Mouse (Mus musculus) forebrain, postnatal 0 days (tissue): ENCODE data around the gene Shroom3. TPM values are rescaled to one million over a fixed set of nuclear protein-coding genes. Genes with fewer than 3 reads are reported as not detected.

Experiments used
- ATAC-seq: fragments of 200-750 bp; cut with Nextera tagmentation; 2 replicates; pipeline ENCODE4 v1.8.0; 2017; ENCODE audit warnings: mild to moderate bottlenecking, moderate library complexity
- DNase-seq: peaks from one replicate; pipeline ENCODE4 v3.0.0-alpha.2; 2015
- H3K27ac ChIP-seq: fragments of 300-500 bp; sonication (generic); 2 replicates; pipeline ENCODE4 v1.5.1; 2014; ENCODE audit warnings: low read depth, mild to moderate bottlenecking, antibody characterized with exemption, low read length, moderate library complexity, mixed read lengths
- H3K27me3 ChIP-seq: fragments of 300-500 bp; sonication (generic); 2 replicates; pipeline ENCODE4 v1.6.1; 2014; ENCODE audit warnings: mild to moderate bottlenecking, low read length, mixed read lengths; ENCODE audit not compliant: insufficient read depth
- H3K36me3 ChIP-seq: fragments of 300-500 bp; sonication (generic); 2 replicates; pipeline ENCODE4 v1.6.1; 2014; ENCODE audit warnings: mild to moderate bottlenecking, moderate library complexity; ENCODE audit not compliant: insufficient read depth
- H3K4me1 ChIP-seq: fragments of 300-500 bp; sonication (generic); 2 replicates; pipeline ENCODE4 v1.6.1; 2014; ENCODE audit warnings: antibody characterized with exemption; ENCODE audit not compliant: insufficient read depth
- H3K4me2 ChIP-seq: fragments of 300-500 bp; sonication (generic); 2 replicates; pipeline ENCODE4 v1.6.1; 2014; ENCODE audit warnings: low read depth, mild to moderate bottlenecking, moderate library complexity
- H3K4me3 ChIP-seq: fragments of 300-500 bp; sonication (generic); 2 replicates; pipeline ENCODE4 v1.5.1; 2014; ENCODE audit warnings: low read depth, low read length, mixed read lengths
- H3K9ac ChIP-seq: fragments of 300-500 bp; sonication (generic); 2 replicates; pipeline ENCODE4 v1.6.1; 2014; ENCODE audit warnings: mild to moderate bottlenecking
- H3K9me3 ChIP-seq: fragments of 300-500 bp; sonication (generic); 2 replicates; pipeline ENCODE4 v1.6.1; 2016; ENCODE audit warnings: low read length
- CTCF ChIP-seq: sonication (generic); IDR thresholded peaks from 2 replicates; pipeline ENCODE4 v1.5.1; 2016; ENCODE audit warnings: antibody characterized with exemption, control low read depth, low read depth
- WGBS: fragments of 180-500 bp; shearing (Covaris S2); extraction: QIAGEN DNeasy Blood & Tissue Kit; methylation state at CpG from one replicate; pipeline ENCODE4 v1.1.7; 2014; 5-methylcytosine and 5-hydroxymethylcytosine counted together
- polyA plus RNA-seq: library from polyadenylated mRNA; unstranded; fragments of >200 nt; fragmentation: Nextera tagmentation; extraction: Ambion mirVana; gene quantifications from 2 replicates; pipeline ENCODE4 v1.2.1, GENCODE M21; 2015
- total RNA-seq: library from RNA; depleted of rRNA; stranded (reverse); fragments of >200 nt; gene quantifications from 2 replicates; pipeline ENCODE4 v1.2.3, GENCODE M21; 2014

The Shroom3 gene
- total and polyA plus RNA-seq, 2 experiments from 2014 or later = 0.91 to 5.8 TPM

DNA sequence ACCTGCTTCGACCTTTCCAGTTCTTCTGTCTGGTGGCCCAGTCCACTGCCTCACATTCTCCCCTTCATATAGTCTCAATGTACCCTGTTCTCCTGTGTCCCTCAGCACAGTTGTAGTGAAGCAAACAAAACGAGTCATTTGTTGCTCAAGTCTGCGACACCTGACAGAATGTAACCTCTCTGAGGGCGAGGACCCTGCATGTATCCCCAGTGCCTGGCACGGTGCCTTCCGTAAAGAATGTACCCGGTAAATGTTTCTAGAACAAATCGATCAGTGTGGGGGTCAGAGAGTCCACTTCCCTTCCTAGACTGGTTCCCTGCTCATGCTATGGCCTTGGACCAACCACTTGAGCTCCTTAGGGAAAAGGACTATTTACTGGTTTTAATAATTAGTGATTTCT lies 38.4 kb downstream of the Shroom3 start:
- DNase-seq (no peak), ATAC-seq (no peak)
- H3K27me3 ChIP-seq = no peaks in the 10 kb centered on the region
- no peaks in the 10 kb centered on the region for H3K36me3 ChIP-seq
- no peak overlapping the region for H3K4me3 ChIP-seq
- no peak overlapping the region for H3K27ac ChIP-seq
- 89% methylated on average over 8 of the region's 8 CpGs for WGBS
- TF ChIP-seq CTCF = no peak
- H3K9me3 ChIP-seq = no peaks in the 10 kb centered on the region
- no peak overlapping the region for H3K4me2 ChIP-seq
- H3K9ac ChIP-seq = no peak overlapping the region
- no peaks in the 10 kb centered on the region for H3K4me1 ChIP-seq

DNA sequence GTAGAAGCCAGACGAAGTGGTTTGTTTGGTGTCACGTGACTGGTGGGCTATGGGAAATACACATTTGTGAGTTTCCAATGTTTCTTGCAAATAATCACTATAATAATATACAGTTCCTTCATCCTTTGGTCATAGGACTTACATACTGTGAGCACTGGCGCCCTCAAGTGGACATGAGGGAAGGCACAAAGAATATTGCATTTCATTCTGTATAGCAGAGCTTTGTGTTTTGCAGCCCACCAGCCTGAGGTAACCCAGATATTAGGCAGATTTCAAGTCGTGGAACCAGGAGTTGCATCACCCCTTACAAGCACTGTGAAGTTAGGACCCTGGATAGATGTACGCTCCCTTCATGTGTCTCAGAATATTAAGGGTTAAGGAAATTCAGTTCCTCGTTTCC lies 42.7 kb downstream of the Shroom3 start:
- peak; percentile 93 for TF ChIP-seq CTCF
- Histone ChIP-seq H3K4me2 (no peak overlapping the region), H3K4me3 (no peak overlapping the region), H3K27ac (no peak overlapping the region), H3K9ac (no peak overlapping the region), H3K27me3 (no peaks in the 10 kb centered on the region), H3K9me3 (no peaks in the 10 kb centered on the region), H3K4me1 (no peaks in the 10 kb centered on the region), H3K36me3 (no peaks in the 10 kb centered on the region)
- 30% methylated on average over 6 of the region's 6 CpGs for WGBS
- peak; percentile 89 for DNase-seq
- peak; percentile 83 for ATAC-seq

DNA sequence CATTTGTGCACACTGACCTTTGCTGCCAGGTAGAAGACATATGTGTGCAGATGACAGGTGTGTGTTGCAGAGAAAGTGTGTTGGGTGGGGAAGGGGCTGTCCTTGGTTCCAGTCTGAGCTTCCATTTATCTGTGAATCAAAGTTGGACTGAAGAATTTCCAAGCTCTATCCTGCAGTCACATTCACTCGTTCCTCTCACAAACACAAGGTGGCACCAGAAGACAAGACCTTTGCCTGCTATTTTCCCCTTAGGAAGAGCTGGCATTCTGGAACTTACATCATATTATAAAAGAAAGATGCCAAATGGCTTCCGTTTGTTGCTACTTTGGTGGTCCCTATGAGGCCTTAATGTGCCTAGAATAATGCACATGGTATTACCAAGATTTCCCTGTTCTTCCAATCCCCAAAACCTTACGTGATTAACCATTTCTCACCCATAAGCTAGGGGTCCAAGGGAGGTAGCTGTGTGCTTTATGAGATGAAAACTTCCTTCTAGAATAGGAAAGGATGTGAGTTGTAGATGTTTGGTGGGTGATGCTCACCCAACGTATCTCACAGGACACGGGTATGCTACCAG lies 45.1 kb downstream of the Shroom3 start:
- ATAC-seq = peak; percentile 84
- no peaks in the 10 kb centered on the region for H3K4me1 ChIP-seq
- H3K27me3 ChIP-seq = no peaks in the 10 kb centered on the region
- no peak overlapping the region for H3K27ac ChIP-seq
- no peak overlapping the region for H3K4me2 ChIP-seq
- no peaks in the 10 kb centered on the region for H3K36me3 ChIP-seq
- H3K4me3 ChIP-seq = no peak overlapping the region
- no peak overlapping the region for H3K9ac ChIP-seq
- TF ChIP-seq CTCF = peak; percentile 92
- H3K9me3 ChIP-seq = no peaks in the 10 kb centered on the region
- 42% methylated on average over 5 of the region's 5 CpGs for WGBS
- DNase-seq = peak; percentile 85

DNA sequence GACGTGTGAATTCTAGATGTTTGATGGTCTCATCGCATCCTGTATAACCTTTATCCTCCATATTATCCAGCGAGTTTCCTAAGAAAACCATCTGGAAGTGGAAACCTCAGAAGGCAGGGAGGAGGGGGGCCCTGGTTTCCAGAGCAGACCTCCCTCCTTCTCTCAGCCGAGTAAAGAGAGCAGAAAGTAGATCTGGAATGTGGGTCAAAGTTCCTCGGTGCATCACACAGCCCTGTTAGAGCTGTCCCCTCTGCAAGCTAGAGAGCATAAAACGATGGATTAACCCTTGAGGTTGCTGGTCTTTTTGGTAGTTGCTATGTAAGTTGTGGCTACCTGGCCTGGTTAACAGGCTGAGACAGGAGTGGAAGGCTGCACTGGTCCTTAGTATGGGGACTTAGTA lies 46.0 kb downstream of the Shroom3 start:
- no peak for DNase-seq
- Histone ChIP-seq H3K27ac (no peak overlapping the region), H3K9ac (no peak overlapping the region), H3K27me3 (no peaks in the 10 kb centered on the region), H3K4me1 (no peaks in the 10 kb centered on the region), H3K4me2 (no peak overlapping the region), H3K36me3 (no peaks in the 10 kb centered on the region), H3K4me3 (no peak overlapping the region), H3K9me3 (no peaks in the 10 kb centered on the region)
- no peak for ATAC-seq
- no peak for TF ChIP-seq CTCF
- 76% methylated on average over 6 of the region's 6 CpGs for WGBS

DNA sequence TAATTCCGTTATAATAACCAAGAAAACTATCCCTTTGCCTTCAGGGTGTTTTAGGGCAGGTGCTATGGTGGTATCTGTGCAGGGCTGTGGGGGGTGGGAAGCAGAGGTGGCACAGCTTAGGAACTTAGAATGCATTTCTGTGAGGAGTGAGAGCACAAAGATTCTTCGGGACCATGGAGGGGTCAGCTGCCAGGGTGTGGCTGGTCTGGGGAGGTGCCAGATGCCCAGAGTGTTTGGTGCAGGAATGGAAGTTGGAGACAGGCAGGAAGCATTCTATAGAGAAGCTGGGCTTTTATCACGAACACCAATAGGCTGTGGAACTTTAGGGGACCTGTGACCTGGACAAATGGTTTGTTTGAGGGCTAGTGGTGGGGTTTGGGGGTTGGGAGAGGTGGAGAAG lies 58.6 kb downstream of the Shroom3 start:
- no peaks in the 10 kb centered on the region for H3K27me3 ChIP-seq
- H3K27ac ChIP-seq = no peak overlapping the region
- 78% methylated on average over 3 of the region's 3 CpGs for WGBS
- TF ChIP-seq CTCF = no peak
- DNase-seq (no peak), ATAC-seq (no peak)
- no peaks in the 10 kb centered on the region for H3K9me3 ChIP-seq
- no peaks in the 10 kb centered on the region for H3K4me1 ChIP-seq
- no peak overlapping the region for H3K9ac ChIP-seq
- no peak overlapping the region for H3K4me2 ChIP-seq
- no peak overlapping the region for H3K4me3 ChIP-seq
- H3K36me3 ChIP-seq = no peaks in the 10 kb centered on the region

DNA sequence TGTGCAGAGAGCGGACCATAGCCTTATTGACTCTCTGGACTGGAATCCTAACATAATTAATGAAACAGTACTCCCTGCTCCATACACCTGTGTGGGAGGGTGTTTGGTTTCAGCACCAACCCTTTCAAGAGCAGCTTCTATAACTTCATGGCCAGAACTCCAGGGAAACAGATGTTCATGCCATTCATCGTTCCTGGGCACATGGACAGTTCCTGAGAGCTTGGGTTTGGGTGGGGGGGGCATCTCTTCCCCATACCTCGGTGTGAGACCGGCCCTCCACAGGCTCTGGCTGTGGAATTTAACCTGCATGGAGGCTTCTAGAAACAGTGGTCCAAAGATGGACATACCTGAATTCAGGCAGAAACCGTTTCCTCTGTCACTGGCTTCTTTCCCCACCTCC lies 59.5 kb downstream of the Shroom3 start:
- DNase-seq = no peak
- Histone ChIP-seq H3K4me2 (no peak overlapping the region), H3K4me1 (no peaks in the 10 kb centered on the region), H3K27me3 (no peaks in the 10 kb centered on the region), H3K36me3 (no peaks in the 10 kb centered on the region), H3K9me3 (no peaks in the 10 kb centered on the region), H3K4me3 (no peak overlapping the region), H3K27ac (no peak overlapping the region), H3K9ac (no peak overlapping the region)
- WGBS = 88% methylated on average over 5 of the region's 5 CpGs
- TF ChIP-seq CTCF = no peak
- ATAC-seq = no peak

DNA sequence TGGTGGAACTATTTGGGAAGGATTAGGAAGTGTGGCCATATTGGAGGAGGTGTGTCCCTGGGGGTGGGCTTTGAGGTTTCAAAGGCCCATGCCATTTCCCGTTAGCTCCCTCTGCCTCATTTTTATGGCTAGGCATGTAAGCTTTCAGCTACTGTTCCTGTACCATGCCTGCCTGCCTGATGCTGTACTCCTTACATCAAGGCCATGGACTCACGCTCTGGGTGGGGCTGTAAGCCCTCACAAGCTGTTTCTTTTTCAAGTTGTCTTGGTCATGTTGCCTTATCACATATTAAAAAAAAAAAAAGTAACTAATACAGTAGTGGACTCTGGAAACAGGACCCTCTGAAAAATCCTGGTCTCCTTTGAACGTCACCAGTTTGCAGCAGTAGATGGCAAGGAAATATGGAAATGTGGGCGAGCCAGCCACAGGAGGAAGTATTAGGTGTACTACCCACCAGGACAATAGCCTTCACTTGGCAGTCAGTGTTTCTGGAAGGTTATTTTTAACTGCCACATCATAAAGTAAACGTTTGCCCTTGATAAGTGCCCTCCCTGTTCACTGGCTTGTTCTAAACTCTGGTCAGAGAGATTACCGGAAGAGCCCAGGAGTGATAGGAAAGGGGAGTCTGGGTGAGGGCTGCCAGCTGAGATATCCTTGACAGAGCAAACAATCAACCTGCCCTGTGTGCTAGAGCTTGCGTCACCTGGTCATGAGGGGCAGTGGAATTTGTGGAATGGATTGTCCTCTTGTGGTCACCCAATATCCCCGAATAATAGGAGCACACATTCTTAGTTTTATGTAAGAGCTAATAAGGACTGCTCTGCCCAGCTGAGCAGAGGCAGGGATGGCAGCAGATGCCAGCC lies 62.4 kb downstream of the Shroom3 start:
- Histone ChIP-seq H3K9me3 (no peaks in the 10 kb centered on the region), H3K9ac (no peak overlapping the region), H3K36me3 (no peaks in the 10 kb centered on the region), H3K4me2 (no peak overlapping the region), H3K27me3 (no peaks in the 10 kb centered on the region), H3K27ac (no peak overlapping the region), H3K4me3 (no peak overlapping the region), H3K4me1 (no peaks in the 10 kb centered on the region)
- WGBS = 85% methylated on average over 8 of the region's 8 CpGs
- ATAC-seq (no peak), DNase-seq (no peak)
- no peak for TF ChIP-seq CTCF
